Mouse (Mus musculus): ENCODE measurements around the gene Fam131a. TPM values are rescaled to one million over a fixed set of nuclear protein-coding genes. Genes with fewer than 3 reads are reported as not detected.

Fam131a gene
- total and polyA plus RNA-seq, 2 experiments from 2014 or later = 8.7 to 25.5 TPM

GRCm38 (mm10) chr16:20702522-20702893, 9.5 kb downstream of the Fam131a start:
- H3K4me3 ChIP-seq (ENCODE audit: low read depth, low read length) = no peak overlapping the region
- DNase-seq (ENCODE audit: low spot score) = peak; percentile 90
- H3K4me1 ChIP-seq (ENCODE audit: control insufficient read depth, insufficient read depth) = 0 out of 2 replicates have a peak, but pooled peaks cover 3% of the 10 kb centered on the region
- no peaks in the 10 kb centered on the region for H3K9me3 ChIP-seq (replicated peaks; ENCODE audit: control insufficient read depth, low read length)
- H3K36me3 ChIP-seq (replicated peaks; ENCODE audit: control insufficient read depth, insufficient read depth, low read length) = peaks cover 24% of the 10 kb centered on the region; the same call in 1 of the 2 replicates
- TF ChIP-seq CTCF (IDR thresholded peaks at IDR 0.05; ENCODE audit: low read depth) (peak; percentile 71), EP300 (IDR thresholded peaks at IDR 0.05; ENCODE audit: low read depth) (no peak)
- no peaks in the 10 kb centered on the region for H3K27me3 ChIP-seq (ENCODE audit: control insufficient read depth, insufficient read depth, low read length)
- no peak overlapping the region for H3K27ac ChIP-seq (ENCODE audit: low read depth)
- H3K9ac ChIP-seq (replicated peaks; ENCODE audit: low read depth, low read length) = 0 out of 2 replicates have a peak overlapping the region, but pooled peaks have one; percentile 21
- no peak overlapping the region for H3K4me2 ChIP-seq (ENCODE audit: low read depth, low read length)
- ATAC-seq (ENCODE audit: insufficient read depth, low read depth) = peak; percentile 79
- WGBS = 12% methylated on average over 8 of the region's 8 CpGs

- no peak overlapping the region for H3K4me3 ChIP-seq (ENCODE audit: low read depth, low read length)
- ATAC-seq (ENCODE audit: insufficient read depth, low read depth) (no peak), DNase-seq (ENCODE audit: low spot score) (no peak)
- 92% methylated on average over 10 of the region's 10 CpGs for WGBS
- H3K36me3 ChIP-seq (replicated peaks; ENCODE audit: control insufficient read depth, insufficient read depth, low read length) = peaks cover 24% of the 10 kb centered on the region; the same call in 1 of the 2 replicates
- H3K9ac ChIP-seq (replicated peaks; ENCODE audit: low read depth, low read length) = no peak overlapping the region
- no peaks in the 10 kb centered on the region for H3K9me3 ChIP-seq (replicated peaks; ENCODE audit: control insufficient read depth, low read length)
- H3K27me3 ChIP-seq (ENCODE audit: control insufficient read depth, insufficient read depth, low read length) = no peaks in the 10 kb centered on the region
- TF ChIP-seq EP300 (IDR thresholded peaks at IDR 0.05; ENCODE audit: low read depth) (no peak), CTCF (IDR thresholded peaks at IDR 0.05; ENCODE audit: low read depth) (no peak)
- H3K4me1 ChIP-seq (ENCODE audit: control insufficient read depth, insufficient read depth) = 0 out of 2 replicates have a peak, but pooled peaks cover 3% of the 10 kb centered on the region
- no peak overlapping the region for H3K4me2 ChIP-seq (ENCODE audit: low read depth, low read length)
- H3K27ac ChIP-seq (ENCODE audit: low read depth) = no peak overlapping the region
Observed at GRCm38 (mm10) chr16:20703071-20703470, 10.0 kb downstream of the Fam131a start.

- no peaks in the 10 kb centered on the region for H3K9me3 ChIP-seq (replicated peaks; ENCODE audit: control insufficient read depth, low read length)
- ATAC-seq (ENCODE audit: insufficient read depth, low read depth) (no peak), DNase-seq (ENCODE audit: low spot score) (no peak)
- 88% methylated on average over 6 of the region's 6 CpGs for WGBS
- peaks cover 19% of the 10 kb centered on the region; the same call in 1 of the 2 replicates for H3K36me3 ChIP-seq (replicated peaks; ENCODE audit: control insufficient read depth, insufficient read depth, low read length)
- H3K4me3 ChIP-seq (ENCODE audit: low read depth, low read length) = no peak overlapping the region
- H3K9ac ChIP-seq (replicated peaks; ENCODE audit: low read depth, low read length) = no peak overlapping the region
- TF ChIP-seq EP300 (IDR thresholded peaks at IDR 0.05; ENCODE audit: low read depth) = no peak
- TF ChIP-seq CTCF (IDR thresholded peaks at IDR 0.05; ENCODE audit: low read depth) = no peak
- H3K27ac ChIP-seq (ENCODE audit: low read depth) = no peak overlapping the region
- H3K4me1 ChIP-seq (ENCODE audit: control insufficient read depth, insufficient read depth) = 0 out of 2 replicates have a peak, but pooled peaks cover 3% of the 10 kb centered on the region
- H3K27me3 ChIP-seq (ENCODE audit: control insufficient read depth, insufficient read depth, low read length) = no peaks in the 10 kb centered on the region
- no peak overlapping the region for H3K4me2 ChIP-seq (ENCODE audit: low read depth, low read length)
Observed at GRCm38 (mm10) chr16:20703699-20704400, 10.8 kb downstream of the Fam131a start.

- Histone ChIP-seq H3K4me2 (ENCODE audit: low read depth, low read length) (no peak overlapping the region), H3K9me3 (replicated peaks; ENCODE audit: control insufficient read depth, low read length) (no peaks in the 10 kb centered on the region), H3K36me3 (replicated peaks; ENCODE audit: control insufficient read depth, insufficient read depth, low read length) (0 out of 2 replicates have a peak, but pooled peaks cover 5% of the 10 kb centered on the region), H3K4me1 (ENCODE audit: control insufficient read depth, insufficient read depth) (0 out of 2 replicates have a peak, but pooled peaks cover 3% of the 10 kb centered on the region), H3K27ac (ENCODE audit: low read depth) (no peak overlapping the region), H3K27me3 (ENCODE audit: control insufficient read depth, insufficient read depth, low read length) (no peaks in the 10 kb centered on the region), H3K9ac (replicated peaks; ENCODE audit: low read depth, low read length) (no peak overlapping the region), H3K4me3 (ENCODE audit: low read depth, low read length) (no peak overlapping the region)
- WGBS = 81% methylated on average over 3 of the region's 3 CpGs
- DNase-seq (ENCODE audit: low spot score) (no peak), ATAC-seq (ENCODE audit: insufficient read depth, low read depth) (no peak)
- TF ChIP-seq CTCF (IDR thresholded peaks at IDR 0.05; ENCODE audit: low read depth) (no peak), EP300 (IDR thresholded peaks at IDR 0.05; ENCODE audit: low read depth) (no peak)
Observed at GRCm38 (mm10) chr16:20705786-20706185, 12.7 kb downstream of the Fam131a start.

- 0 out of 2 replicates have a peak, but pooled peaks cover 5% of the 10 kb centered on the region for H3K36me3 ChIP-seq (replicated peaks; ENCODE audit: control insufficient read depth, insufficient read depth, low read length)
Observed at GRCm38 (mm10) chr16:20706407-20707055, 13.5 kb downstream of the Fam131a start.

More at GRCm38 (mm10) chr16:20706407-20707055, 13.5 kb downstream of the Fam131a start:
- 0 out of 2 replicates have a peak, but pooled peaks cover 3% of the 10 kb centered on the region for H3K4me1 ChIP-seq (ENCODE audit: control insufficient read depth, insufficient read depth)
- H3K9ac ChIP-seq (replicated peaks; ENCODE audit: low read depth, low read length) = no peak overlapping the region
- TF ChIP-seq EP300 (IDR thresholded peaks at IDR 0.05; ENCODE audit: low read depth) = no peak
- no peak for TF ChIP-seq CTCF (IDR thresholded peaks at IDR 0.05; ENCODE audit: low read depth)
- H3K4me3 ChIP-seq (ENCODE audit: low read depth, low read length) = no peak overlapping the region
- no peaks in the 10 kb centered on the region for H3K27me3 ChIP-seq (ENCODE audit: control insufficient read depth, insufficient read depth, low read length)
- no peaks in the 10 kb centered on the region for H3K9me3 ChIP-seq (replicated peaks; ENCODE audit: control insufficient read depth, low read length)
- ATAC-seq (ENCODE audit: insufficient read depth, low read depth) = no peak
- no peak overlapping the region for H3K4me2 ChIP-seq (ENCODE audit: low read depth, low read length)
- WGBS = 82% methylated on average over 2 of the region's 2 CpGs
- no peak for DNase-seq (ENCODE audit: low spot score)
- H3K27ac ChIP-seq (ENCODE audit: low read depth) = no peak overlapping the region
